Mouse (Mus musculus) lung, embryonic 14.5 days (tissue): ENCODE measurements around the gene Ugt1a2. TPM values are rescaled to one million over a fixed set of nuclear protein-coding genes. Genes with fewer than 3 reads are reported as not detected.

Source experiments
- ATAC-seq: fragments of 200-750 bp; cut with Nextera tagmentation; 2 replicates; pipeline ENCODE4 v1.8.0; 2017; ENCODE audit warnings: mild to moderate bottlenecking, moderate TSS enrichment, moderate library complexity; ENCODE audit not compliant: insufficient read depth
- DNase-seq: peaks from one replicate; pipeline ENCODE4 v3.0.0-alpha.2; 2015
- H3K27ac ChIP-seq: fragments of 300-500 bp; sonication (generic); 2 replicates; pipeline ENCODE4 v1.5.1; 2014; ENCODE audit warnings: low read depth, mild to moderate bottlenecking, moderate library complexity
- H3K27me3 ChIP-seq: fragments of 300-500 bp; sonication (generic); 2 replicates; pipeline ENCODE4 v1.6.1; 2014; ENCODE audit warnings: low read length, control low read depth; ENCODE audit not compliant: insufficient read depth
- H3K36me3 ChIP-seq: fragments of 300-500 bp; sonication (generic); 2 replicates; pipeline ENCODE4 v1.6.1; 2014; ENCODE audit warnings: control low read depth; ENCODE audit not compliant: insufficient read depth
- H3K4me1 ChIP-seq: fragments of 300-500 bp; sonication (generic); 2 replicates; pipeline ENCODE4 v1.6.1; 2014; ENCODE audit warnings: antibody characterized with exemption, control low read depth; ENCODE audit not compliant: insufficient read depth
- H3K4me2 ChIP-seq: fragments of 300-500 bp; sonication (generic); 2 replicates; pipeline ENCODE4 v1.6.1; 2014; ENCODE audit warnings: mild to moderate bottlenecking
- H3K4me3 ChIP-seq: fragments of 300-500 bp; sonication (generic); 2 replicates; pipeline ENCODE4 v1.5.1; 2014; ENCODE audit warnings: low read depth, low read length
- H3K9ac ChIP-seq: fragments of 300-500 bp; sonication (generic); 2 replicates; pipeline ENCODE4 v1.6.1; 2014
- H3K9me3 ChIP-seq: fragments of 300-500 bp; sonication (generic); 2 replicates; pipeline ENCODE4 v1.6.1; 2016; ENCODE audit warnings: low read depth, low read length, control low read depth
- CTCF ChIP-seq: IDR thresholded peaks from 2 replicates; pipeline ENCODE4 v1.5.1; 2016; ENCODE audit warnings: antibody characterized with exemption, low read depth
- WGBS: fragments of 180-500 bp; shearing (Covaris S2); extraction: QIAGEN DNeasy Blood & Tissue Kit; methylation state at CpG from one replicate; pipeline ENCODE4 v1.1.7; 2014; 5-methylcytosine and 5-hydroxymethylcytosine counted together
- polyA plus RNA-seq: library from polyadenylated mRNA; unstranded; fragments of >200 nt; fragmentation: Nextera tagmentation; extraction: Ambion mirVana; gene quantifications from 2 replicates; pipeline ENCODE4 v1.2.1, GENCODE M21; 2014

The Ugt1a2 gene
- polyA plus RNA-seq, 1 experiment from 2014 or later, result not detected

- no peaks in the 10 kb centered on the region for H3K4me1 ChIP-seq
- no peak overlapping the region for H3K4me2 ChIP-seq
- no peak for TF ChIP-seq CTCF
- WGBS, result 74% methylated on average over 1 of the region's 1 CpGs
- DNase-seq, result peak; percentile 11
- no peaks in the 10 kb centered on the region for H3K27me3 ChIP-seq
- H3K9ac ChIP-seq, result no peak overlapping the region
- H3K9me3 ChIP-seq, result peaks cover 62% of the 10 kb centered on the region
- H3K36me3 ChIP-seq, result no peaks in the 10 kb centered on the region
- no peak for ATAC-seq
- H3K4me3 ChIP-seq, result no peak overlapping the region
- H3K27ac ChIP-seq, result no peak overlapping the region
These were observed 12.7 kb downstream of the Ugt1a2 start for GRCm38 (mm10) chr1:88213061-88213460.

- WGBS, result 75% methylated on average over 2 of the region's 2 CpGs
- peak; percentile 6 for DNase-seq
- no peak overlapping the region for H3K27ac ChIP-seq
These were observed 13.5 kb downstream of the Ugt1a2 start for GRCm38 (mm10) chr1:88213766-88214461.

GRCm38 (mm10) chr1:88214462-88214952 lies 14.1 kb downstream of the Ugt1a2 start:
- Histone ChIP-seq H3K36me3 (no peaks in the 10 kb centered on the region), H3K4me2 (no peak overlapping the region), H3K4me1 (no peaks in the 10 kb centered on the region), H3K4me3 (no peak overlapping the region), H3K27me3 (no peaks in the 10 kb centered on the region), H3K9me3 (peaks cover 62% of the 10 kb centered on the region), H3K27ac (no peak overlapping the region), H3K9ac (no peak overlapping the region)
- WGBS, result 77% methylated on average over 2 of the region's 2 CpGs
- peak; percentile 6 for DNase-seq
- no peak for ATAC-seq
- TF ChIP-seq CTCF, result no peak

More at GRCm38 (mm10) chr1:88213766-88214461, 13.5 kb downstream of the Ugt1a2 start:
- Histone ChIP-seq H3K9ac (no peak overlapping the region), H3K4me2 (no peak overlapping the region), H3K4me1 (no peaks in the 10 kb centered on the region), H3K9me3 (peaks cover 62% of the 10 kb centered on the region), H3K4me3 (no peak overlapping the region), H3K36me3 (no peaks in the 10 kb centered on the region), H3K27me3 (no peaks in the 10 kb centered on the region)
- ATAC-seq, result no peak
- TF ChIP-seq CTCF, result no peak

GRCm38 (mm10) chr1:88215466-88216380 lies 15.3 kb downstream of the Ugt1a2 start:
- H3K9me3 ChIP-seq, result peaks cover 62% of the 10 kb centered on the region
- TF ChIP-seq CTCF, result no peak
- H3K4me2 ChIP-seq, result no peak overlapping the region
- no peak overlapping the region for H3K27ac ChIP-seq
- peak; percentile 13 for DNase-seq
- H3K36me3 ChIP-seq, result no peaks in the 10 kb centered on the region
- no peaks in the 10 kb centered on the region for H3K27me3 ChIP-seq
- no peak overlapping the region for H3K4me3 ChIP-seq
- 0 out of 2 replicates have a peak, but pooled peaks have one; percentile 11 for ATAC-seq
- H3K4me1 ChIP-seq, result no peaks in the 10 kb centered on the region
- H3K9ac ChIP-seq, result no peak overlapping the region
- 68% methylated on average over 10 of the region's 10 CpGs for WGBS

- no peak for TF ChIP-seq CTCF
- 61% methylated on average over 2 of the region's 2 CpGs for WGBS
- Histone ChIP-seq H3K4me3 (no peak overlapping the region), H3K27me3 (no peaks in the 10 kb centered on the region), H3K4me2 (no peak overlapping the region), H3K36me3 (no peaks in the 10 kb centered on the region), H3K4me1 (no peaks in the 10 kb centered on the region), H3K27ac (no peak overlapping the region), H3K9ac (no peak overlapping the region), H3K9me3 (peaks cover 58% of the 10 kb centered on the region)
- no peak for ATAC-seq
- no peak for DNase-seq
These were observed 16.1 kb downstream of the Ugt1a2 start for GRCm38 (mm10) chr1:88216551-88216950.

GRCm38 (mm10) chr1:88217144-88217543 lies 16.7 kb downstream of the Ugt1a2 start:
- TF ChIP-seq CTCF, result peak; percentile 34; the same call in 1 of the 2 replicates
- Histone ChIP-seq H3K36me3 (no peaks in the 10 kb centered on the region), H3K9me3 (peaks cover 55% of the 10 kb centered on the region), H3K9ac (no peak overlapping the region), H3K27ac (no peak overlapping the region), H3K27me3 (no peaks in the 10 kb centered on the region), H3K4me1 (no peaks in the 10 kb centered on the region), H3K4me2 (no peak overlapping the region), H3K4me3 (no peak overlapping the region)
- peak; percentile 13 for DNase-seq
- WGBS, result 60% methylated on average over 2 of the region's 2 CpGs
- ATAC-seq, result no peak

GRCm38 (mm10) chr1:88217576-88217975 lies 17.2 kb downstream of the Ugt1a2 start:
- DNase-seq, result no peak
- no peaks in the 10 kb centered on the region for H3K4me1 ChIP-seq
- H3K4me2 ChIP-seq, result no peak overlapping the region
- no peaks in the 10 kb centered on the region for H3K27me3 ChIP-seq
- no peak overlapping the region for H3K27ac ChIP-seq
- WGBS, result 40% methylated on average over 3 of the region's 3 CpGs
- H3K9ac ChIP-seq, result no peak overlapping the region
- H3K36me3 ChIP-seq, result no peaks in the 10 kb centered on the region
- H3K4me3 ChIP-seq, result no peak overlapping the region
- peaks cover 53% of the 10 kb centered on the region for H3K9me3 ChIP-seq
- no peak for TF ChIP-seq CTCF
- ATAC-seq, result no peak
